ENCODE assay signal across 8 mouse cellular contexts in the genomic region with DNA sequence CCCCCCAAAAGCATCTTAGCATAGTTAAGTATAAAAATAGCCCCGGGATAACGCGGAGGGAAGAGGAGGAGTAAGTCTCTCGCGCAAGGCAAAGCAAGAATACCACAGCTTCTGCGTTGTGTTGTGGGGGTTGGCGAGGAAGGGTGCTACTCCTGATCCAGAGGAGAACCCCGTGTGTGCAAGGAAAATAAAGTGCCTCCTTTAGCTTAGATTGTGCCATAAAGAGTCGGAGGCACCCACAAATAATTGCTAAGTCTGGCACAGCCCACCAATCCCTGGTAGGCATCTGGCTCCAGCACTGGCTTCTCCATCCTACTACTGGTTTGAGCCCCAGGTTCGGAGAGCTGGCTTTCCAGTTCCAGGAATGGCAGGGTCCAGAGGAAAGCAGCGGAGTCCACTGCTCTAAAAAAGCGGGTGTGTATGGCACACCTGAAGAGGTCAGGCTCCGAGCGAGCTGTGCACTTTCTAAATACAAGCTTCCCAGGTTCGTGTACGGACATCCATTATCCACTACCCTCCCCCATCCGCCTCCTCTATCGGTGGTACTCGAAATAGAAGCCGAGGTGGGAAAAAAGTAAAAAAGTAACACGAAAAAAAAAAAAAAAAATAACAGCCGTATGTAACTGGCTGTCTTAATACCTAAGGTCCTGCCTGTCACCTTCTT.
DNase-seq lines count a peak whose midpoint lies in the region; ATAC-seq and TF ChIP-seq lines count a peak whose summit lies in the region.

No protein-coding gene starts in this region.

- H3K27me3 ChIP-seq in kidney, postnatal 0 days (ENCODE audit: insufficient read depth, low read length), result 0 out of 2 replicates have a peak, but pooled peaks cover 4% of the 10 kb centered on the region
- H3K27me3 ChIP-seq in heart, embryonic 16.5 days (ENCODE audit: control insufficient read depth, insufficient read depth, low read length), result peaks cover 10% of the 10 kb centered on the region; the same call in 1 of the 2 replicates
- H3K27me3 ChIP-seq in liver, embryonic 16.5 days (ENCODE audit: control insufficient read depth, insufficient read depth, low read depth, low read length), result peaks cover 24% of the 10 kb centered on the region
- H3K27me3 ChIP-seq in stomach, embryonic 16.5 days (ENCODE audit: control insufficient read depth, insufficient read depth, low read length), result peaks cover 16% of the 10 kb centered on the region; the same call in 1 of the 2 replicates

- DNase-seq in kidney, postnatal 0 days (ENCODE audit: low spot score), result no peak
- no peak for DNase-seq in kidney, postnatal 36 days
- peak; percentile 61 to 71 for DNase-seq in cerebellum, postnatal 25 days
- no peak for DNase-seq in urinary bladder, postnatal 36 days (ENCODE audit: low spot score in 2 of 2)
- DNase-seq in natural killer cell, adult 2 months (ENCODE audit: low spot score in 2 of 2), result no peak

- WGBS in kidney, postnatal 0 days, result 3% methylated on average over 22 of the region's 22 CpGs
- 2% methylated on average over 22 of the region's 22 CpGs for WGBS in heart, embryonic 16.5 days
- 3% methylated on average over 22 of the region's 22 CpGs for WGBS in liver, embryonic 16.5 days (ENCODE audit: insufficient replicate concordance)
- WGBS in stomach, embryonic 16.5 days, result 3% methylated on average over 22 of the region's 22 CpGs

- no peaks in the 10 kb centered on the region for H3K36me3 ChIP-seq in kidney, postnatal 0 days (ENCODE audit: insufficient read depth, low read length)
- no peaks in the 10 kb centered on the region for H3K36me3 ChIP-seq in heart, embryonic 16.5 days (ENCODE audit: control insufficient read depth, insufficient read depth)
- no peaks in the 10 kb centered on the region for H3K36me3 ChIP-seq in liver, embryonic 16.5 days (ENCODE audit: control insufficient read depth, insufficient read depth)
- H3K36me3 ChIP-seq in stomach, embryonic 16.5 days (ENCODE audit: control insufficient read depth, insufficient read depth, low read length), result no peaks in the 10 kb centered on the region

- peak overlapping the region; percentile 95 for H3K4me2 ChIP-seq in kidney, postnatal 0 days (ENCODE audit: low read length)
- H3K4me2 ChIP-seq in heart, embryonic 16.5 days (ENCODE audit: low read depth, low read length), result peak overlapping the region; percentile 92
- peak overlapping the region; percentile 63; the same call in 1 of the 2 replicates for H3K4me2 ChIP-seq in liver, embryonic 16.5 days (ENCODE audit: low read depth, low read length)
- peak overlapping the region; percentile 90 for H3K4me2 ChIP-seq in stomach, embryonic 16.5 days (ENCODE audit: low read depth, low read length)

- no peak for ATAC-seq in kidney, postnatal 0 days (replicated peaks; ENCODE audit: low FRiP score, low read depth)
- ATAC-seq in heart, embryonic 16.5 days (replicated peaks; ENCODE audit: extremely low read depth, insufficient read depth, low FRiP score), result no peak
- no peak for ATAC-seq in liver, embryonic 16.5 days (ENCODE audit: low read depth)
- ATAC-seq in stomach, embryonic 16.5 days (ENCODE audit: insufficient read depth, low FRiP score), result no peak

- peak overlapping the region; percentile 57 for H3K4me3 ChIP-seq in kidney, postnatal 0 days (replicated peaks; ENCODE audit: low read depth, low read length)
- peak overlapping the region; percentile 74 for H3K4me3 ChIP-seq in heart, embryonic 16.5 days (ENCODE audit: low read length)
- H3K4me3 ChIP-seq in liver, embryonic 16.5 days (ENCODE audit: low read depth, low read length), result no peak overlapping the region; the same call in 1 of the 2 replicates
- peak overlapping the region; percentile 57 for H3K4me3 ChIP-seq in stomach, embryonic 16.5 days (replicated peaks; ENCODE audit: low read length)

- no peak overlapping the region for H3K27ac ChIP-seq in kidney, postnatal 0 days
- H3K27ac ChIP-seq in heart, embryonic 16.5 days (ENCODE audit: low read length), result no peak overlapping the region
- no peak overlapping the region for H3K27ac ChIP-seq in liver, embryonic 16.5 days (ENCODE audit: low read length)
- H3K27ac ChIP-seq in stomach, embryonic 16.5 days (ENCODE audit: low read length), result no peak overlapping the region

- no peaks in the 10 kb centered on the region for H3K4me1 ChIP-seq in kidney, postnatal 0 days (replicated peaks; ENCODE audit: insufficient read depth, low read length)
- peaks cover 13% of the 10 kb centered on the region for H3K4me1 ChIP-seq in heart, embryonic 16.5 days (ENCODE audit: control insufficient read depth, insufficient read depth, low read length)
- H3K4me1 ChIP-seq in liver, embryonic 16.5 days (ENCODE audit: control insufficient read depth, low read depth, low read length), result no peaks in the 10 kb centered on the region
- H3K4me1 ChIP-seq in stomach, embryonic 16.5 days (ENCODE audit: control insufficient read depth, insufficient read depth, low read length), result peaks cover 7% of the 10 kb centered on the region; the same call in 1 of the 2 replicates

- no peaks in the 10 kb centered on the region for H3K9me3 ChIP-seq in kidney, postnatal 0 days (replicated peaks; ENCODE audit: low read length)
- no peaks in the 10 kb centered on the region for H3K9me3 ChIP-seq in heart, embryonic 16.5 days (replicated peaks; ENCODE audit: control insufficient read depth, low read length)
- no peaks in the 10 kb centered on the region for H3K9me3 ChIP-seq in liver, embryonic 16.5 days (replicated peaks; ENCODE audit: control insufficient read depth, low read length)
- no peaks in the 10 kb centered on the region for H3K9me3 ChIP-seq in stomach, embryonic 16.5 days (replicated peaks; ENCODE audit: control insufficient read depth, low read length)

- H3K9ac ChIP-seq in kidney, postnatal 0 days (ENCODE audit: low read depth, low read length), result no peak overlapping the region
- H3K9ac ChIP-seq in heart, embryonic 16.5 days (ENCODE audit: low read length), result peak overlapping the region; percentile 70; the same call in 1 of the 2 replicates
- no peak overlapping the region for H3K9ac ChIP-seq in liver, embryonic 16.5 days (ENCODE audit: low read depth, low read length)
- H3K9ac ChIP-seq in stomach, embryonic 16.5 days (ENCODE audit: low read length), result peak overlapping the region; percentile 72

- TF ChIP-seq CTCF in kidney, postnatal 0 days (IDR thresholded peaks at IDR 0.05; ENCODE audit: low read depth), result no peak

Comparison
In these comparisons a context has a peak if more than half of its experiments do, and no peak if none do; other contexts are left out.
1. DNase-seq: peak in cerebellum, postnatal 25 days (2 of 2); none in kidney, postnatal 0 days (single experiment), kidney, postnatal 36 days (0 of 2), urinary bladder, postnatal 36 days (0 of 2) and natural killer cell, adult 2 months (0 of 2).
2. H3K9ac ChIP-seq: peak in heart, embryonic 16.5 days (single experiment) and stomach, embryonic 16.5 days (single experiment); none in kidney, postnatal 0 days (single experiment) and liver, embryonic 16.5 days (single experiment).
3. Peak in every context shown above with its lines, with median percentiles within 50 percentile points of each other: H3K4me2 ChIP-seq.